Mouse (Mus musculus): Measurements from ENCODE around the gene Tmem256. TPM values are rescaled to one million over a fixed set of nuclear protein-coding genes. Genes with fewer than 3 reads are reported as not detected.

Tmem256 gene
- polyA plus RNA-seq, 1 experiment: 72.1 TPM

- no peaks in the 10 kb centered on the region; the same call in 1 of the 2 replicates for H3K4me1 ChIP-seq (ENCODE audit: control insufficient read depth, insufficient read depth, low read length)
Observed at GRCm38 (mm10) chr11:69879711-69880110, 41.4 kb downstream of the Tmem256 start.

GRCm38 (mm10) chr11:69880506-69880852, 42.2 kb downstream of the Tmem256 start:
- Histone ChIP-seq H3K4me1 (ENCODE audit: control insufficient read depth, insufficient read depth, low read length) (no peaks in the 10 kb centered on the region; the same call in 1 of the 2 replicates), H3K4me3 (ENCODE audit: insufficient read depth, low read length) (peak overlapping the region; percentile 80), H3K27ac (ENCODE audit: insufficient read depth, low read length) (peak overlapping the region; percentile 96)
- TF ChIP-seq POLR2A (IDR thresholded peaks at IDR 0.05; ENCODE audit: low read depth, low read length) (no peak), CTCF (IDR thresholded peaks at IDR 0.05; ENCODE audit: borderline replicate concordance, insufficient read depth, low read length) (peak; percentile 63; the same call in 1 of the 2 replicates)

More at GRCm38 (mm10) chr11:69879711-69880110, 41.4 kb downstream of the Tmem256 start:
- peak overlapping the region; percentile 96 for H3K27ac ChIP-seq (ENCODE audit: insufficient read depth, low read length)
- TF ChIP-seq POLR2A (IDR thresholded peaks at IDR 0.05; ENCODE audit: low read depth, low read length): 0 out of 2 replicates have a peak, but pooled peaks have one; percentile 4
- no peak for TF ChIP-seq CTCF (IDR thresholded peaks at IDR 0.05; ENCODE audit: borderline replicate concordance, insufficient read depth, low read length)
- H3K4me3 ChIP-seq (ENCODE audit: insufficient read depth, low read length): peak overlapping the region; percentile 80

- TF ChIP-seq CTCF (IDR thresholded peaks at IDR 0.05; ENCODE audit: borderline replicate concordance, insufficient read depth, low read length) (no peak), POLR2A (IDR thresholded peaks at IDR 0.05; ENCODE audit: low read depth, low read length) (peak; percentile 88)
- peak within 1 kb of the TSS; percentile 96 for H3K27ac ChIP-seq (ENCODE audit: insufficient read depth, low read length)
- H3K4me3 ChIP-seq (ENCODE audit: insufficient read depth, low read length): peak within 1 kb of the TSS; percentile 80
- no peaks in the 10 kb centered on the region; the same call in 1 of the 2 replicates for H3K4me1 ChIP-seq (ENCODE audit: control insufficient read depth, insufficient read depth, low read length)
Observed at GRCm38 (mm10) chr11:69880853-69881603, 42.7 kb downstream of the Tmem256 start, which contains the start of gene Kctd11. Kctd11 (minus strand) TSS chr11:69881406.

DNA sequence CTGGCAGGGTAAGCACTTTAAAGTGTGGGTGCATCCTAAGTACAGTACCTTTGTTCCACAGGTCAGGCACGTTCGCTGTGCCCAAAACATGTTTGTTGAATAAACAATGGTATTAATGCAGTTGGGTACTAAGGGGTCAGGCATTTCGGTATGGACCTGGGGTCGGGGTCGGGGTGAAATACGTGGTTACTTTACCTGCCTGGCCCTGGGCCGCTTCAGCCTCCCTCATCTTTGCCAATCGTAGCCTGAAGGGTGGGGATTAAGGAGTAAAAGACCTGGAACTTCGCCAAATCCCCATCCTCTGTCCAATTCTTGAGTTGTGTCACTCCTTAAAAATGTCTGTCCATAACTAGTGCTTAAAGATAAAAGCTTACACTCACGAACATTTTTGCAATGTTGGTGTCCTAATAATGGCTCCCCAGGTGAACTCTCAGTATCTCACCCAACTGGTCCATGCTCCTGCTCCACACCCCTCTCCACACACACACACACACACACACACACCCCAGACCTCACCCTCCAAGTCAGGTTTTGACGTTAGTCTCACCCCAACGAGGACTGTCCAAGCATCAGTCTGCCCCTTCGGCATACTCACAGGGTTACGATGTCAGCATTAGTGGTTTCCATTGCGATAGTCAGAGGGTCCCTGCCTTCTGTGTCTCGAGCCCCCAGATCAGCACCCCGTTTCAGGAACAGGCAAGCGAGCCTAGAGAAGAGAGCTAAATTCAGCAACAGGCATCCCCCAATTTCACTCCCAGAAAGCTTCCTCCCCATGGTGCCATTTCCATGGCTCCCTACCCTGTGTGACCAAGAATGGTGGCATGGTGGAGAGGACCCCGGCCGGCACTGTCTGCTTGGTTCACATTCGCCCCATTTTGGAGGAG, 43.7 kb downstream of the Tmem256 start:
- H3K27ac ChIP-seq (ENCODE audit: insufficient read depth, low read length): peak overlapping the region; percentile 96

GRCm38 (mm10) chr11:69883066-69883465, 44.8 kb downstream of the Tmem256 start:
- H3K4me3 ChIP-seq (ENCODE audit: insufficient read depth, low read length): no peak overlapping the region
- H3K4me1 ChIP-seq (ENCODE audit: control insufficient read depth, insufficient read depth, low read length): no peaks in the 10 kb centered on the region
- TF ChIP-seq POLR2A (IDR thresholded peaks at IDR 0.05; ENCODE audit: low read depth, low read length) (no peak), CTCF (IDR thresholded peaks at IDR 0.05; ENCODE audit: borderline replicate concordance, insufficient read depth, low read length) (no peak)
- H3K27ac ChIP-seq (ENCODE audit: insufficient read depth, low read length): no peak overlapping the region

More for the DNA sequence above, 43.7 kb downstream of the Tmem256 start:
- no peak for TF ChIP-seq POLR2A (IDR thresholded peaks at IDR 0.05; ENCODE audit: low read depth, low read length)
- no peak for TF ChIP-seq CTCF (IDR thresholded peaks at IDR 0.05; ENCODE audit: borderline replicate concordance, insufficient read depth, low read length)
- peak overlapping the region; percentile 80 for H3K4me3 ChIP-seq (ENCODE audit: insufficient read depth, low read length)
- H3K4me1 ChIP-seq (ENCODE audit: control insufficient read depth, insufficient read depth, low read length): no peaks in the 10 kb centered on the region; the same call in 1 of the 2 replicates

DNA sequence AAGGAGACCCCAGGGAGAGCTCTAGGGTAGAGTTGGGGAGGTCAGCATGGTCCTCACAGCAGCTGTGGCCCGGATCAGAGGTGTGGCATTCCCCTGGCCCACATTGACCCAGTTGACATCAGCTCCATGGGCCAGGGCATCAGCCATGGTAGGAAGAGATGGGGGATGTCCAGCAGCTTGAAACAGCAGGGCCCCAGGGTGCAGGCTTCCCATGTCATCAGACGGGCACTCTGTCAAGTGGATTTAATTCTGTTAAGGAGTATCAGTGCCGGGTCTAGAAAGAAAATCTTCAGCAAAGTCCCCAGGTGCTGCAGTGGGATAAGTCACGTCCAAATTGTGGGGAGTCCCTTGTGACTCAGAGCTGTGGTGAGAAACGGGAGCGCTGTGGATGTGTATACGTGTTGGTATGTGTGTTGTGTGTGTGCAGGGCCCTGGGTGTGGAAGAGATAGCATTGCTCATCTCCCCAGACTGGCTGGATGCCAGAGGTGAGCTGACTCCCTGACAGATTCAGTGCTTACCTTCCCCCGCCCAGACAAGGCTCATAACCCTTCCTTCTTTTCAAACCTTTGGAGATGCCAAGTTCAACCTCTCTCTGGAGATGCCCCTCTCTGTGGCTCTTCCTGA, 45.3 kb downstream of the Tmem256 start:
- TF ChIP-seq CTCF (IDR thresholded peaks at IDR 0.05; ENCODE audit: borderline replicate concordance, insufficient read depth, low read length) (no peak), POLR2A (IDR thresholded peaks at IDR 0.05; ENCODE audit: low read depth, low read length) (no peak)
- no peaks in the 10 kb centered on the region for H3K4me1 ChIP-seq (ENCODE audit: control insufficient read depth, insufficient read depth, low read length)
- no peak overlapping the region for H3K4me3 ChIP-seq (ENCODE audit: insufficient read depth, low read length)
- H3K27ac ChIP-seq (ENCODE audit: insufficient read depth, low read length): no peak overlapping the region

DNA sequence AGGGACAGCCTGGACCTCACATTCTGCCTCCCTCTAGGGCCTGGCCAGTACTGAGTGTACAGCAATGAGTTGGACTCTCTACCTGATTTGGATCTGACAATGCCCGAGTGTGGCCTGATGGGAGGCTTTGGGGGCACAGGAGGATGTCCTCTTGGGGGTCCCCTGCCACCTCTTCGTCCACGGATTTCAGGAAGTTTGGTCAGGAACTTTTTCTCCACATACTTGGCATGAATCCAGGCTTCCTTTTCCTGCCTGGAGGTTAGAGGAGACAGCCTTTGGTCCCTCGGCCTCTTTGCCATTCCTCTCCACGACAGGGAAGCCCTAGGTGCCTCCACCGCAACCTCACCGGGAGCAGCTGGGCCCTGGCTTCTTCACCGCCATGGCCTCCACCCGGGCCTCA, 45.9 kb downstream of the Tmem256 start:
- H3K4me1 ChIP-seq (ENCODE audit: control insufficient read depth, insufficient read depth, low read length): no peaks in the 10 kb centered on the region
- no peak overlapping the region for H3K4me3 ChIP-seq (ENCODE audit: insufficient read depth, low read length)
- H3K27ac ChIP-seq (ENCODE audit: insufficient read depth, low read length): no peak overlapping the region
- TF ChIP-seq POLR2A (IDR thresholded peaks at IDR 0.05; ENCODE audit: low read depth, low read length): no peak

- H3K27ac ChIP-seq (ENCODE audit: insufficient read depth, low read length): no peak overlapping the region
- H3K4me1 ChIP-seq (ENCODE audit: control insufficient read depth, insufficient read depth, low read length): no peaks in the 10 kb centered on the region
- TF ChIP-seq CTCF (IDR thresholded peaks at IDR 0.05; ENCODE audit: borderline replicate concordance, insufficient read depth, low read length) (no peak), POLR2A (IDR thresholded peaks at IDR 0.05; ENCODE audit: low read depth, low read length) (no peak)
Observed at GRCm38 (mm10) chr11:69884663-69885062, 46.3 kb downstream of the Tmem256 start.

DNA sequence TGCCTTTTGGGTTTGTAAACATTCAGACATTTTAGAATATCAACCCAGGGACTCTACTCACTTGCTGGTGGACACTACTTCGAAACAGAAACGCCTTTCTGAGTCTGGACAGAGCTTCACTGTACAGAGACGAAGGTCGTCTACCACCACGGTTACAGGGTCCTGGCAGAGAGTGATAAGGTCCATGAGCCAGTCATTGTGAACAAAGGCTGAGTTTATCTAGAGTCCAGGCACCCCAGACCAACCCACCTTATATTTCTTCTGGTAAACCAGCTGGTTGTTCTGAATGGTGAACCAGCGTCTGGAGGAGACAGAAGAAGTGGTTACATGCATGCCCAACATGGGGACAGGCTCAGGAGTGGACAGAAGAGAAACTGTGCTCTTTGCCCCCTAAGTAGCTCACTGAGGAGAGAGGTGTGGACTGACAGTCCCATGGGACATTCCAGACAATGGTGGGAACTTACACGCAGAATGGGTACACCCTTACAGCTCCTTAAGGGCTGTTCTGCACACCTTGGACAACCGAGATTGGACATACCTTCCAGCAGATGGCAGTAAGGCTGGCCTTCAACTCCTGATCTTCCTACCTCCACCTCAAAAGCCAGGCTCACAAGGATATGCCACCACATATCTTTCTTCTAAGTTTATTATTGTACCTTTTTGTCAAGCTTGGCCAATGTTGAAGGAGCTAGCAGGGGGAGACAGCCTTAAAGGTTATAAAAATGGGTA, 48.8 kb downstream of the Tmem256 start:
- no peak for TF ChIP-seq CTCF (IDR thresholded peaks at IDR 0.05; ENCODE audit: borderline replicate concordance, insufficient read depth, low read length)
- TF ChIP-seq POLR2A (IDR thresholded peaks at IDR 0.05; ENCODE audit: low read depth, low read length): no peak
- Histone ChIP-seq H3K27ac (ENCODE audit: insufficient read depth, low read length) (no peak overlapping the region), H3K4me3 (ENCODE audit: insufficient read depth, low read length) (no peak overlapping the region), H3K4me1 (ENCODE audit: control insufficient read depth, insufficient read depth, low read length) (no peaks in the 10 kb centered on the region)

More at GRCm38 (mm10) chr11:69884663-69885062, 46.3 kb downstream of the Tmem256 start:
- H3K4me3 ChIP-seq (ENCODE audit: insufficient read depth, low read length): no peak overlapping the region

Other genes starting within 250 kb of the Tmem256 start
- 0.58 and 2.7 TPM in 2 replicates for gene Atp1b2, start 232.6 kb upstream of the Tmem256 start, polyA plus RNA-seq (2011; ENCODE audit: insufficient read length, low read depth, missing spikeins)
- not detected in 2 replicates for gene Shbg, start 220.6 kb upstream of the Tmem256 start, polyA plus RNA-seq (2011; ENCODE audit: insufficient read length, low read depth, missing spikeins)
- gene Sat2, start 216.5 kb upstream of the Tmem256 start, polyA plus RNA-seq (2011; ENCODE audit: insufficient read length, low read depth, missing spikeins): 11.7 and 13.6 TPM in 2 replicates
- 63.5 and 71.7 TPM in 2 replicates for gene Fxr2, start 205.5 kb upstream of the Tmem256 start, polyA plus RNA-seq (2011; ENCODE audit: insufficient read length, low read depth, missing spikeins)
- not detected in 2 replicates for gene Sox15, start 183.2 kb upstream of the Tmem256 start, polyA plus RNA-seq (2011; ENCODE audit: insufficient read length, low read depth, missing spikeins)
- gene Mpdu1, start 175.9 kb upstream of the Tmem256 start, polyA plus RNA-seq (2011; ENCODE audit: insufficient read length, low read depth, missing spikeins): 45.2 and 47.8 TPM in 2 replicates
- gene Cd68, start 172.4 kb upstream of the Tmem256 start, polyA plus RNA-seq (2011; ENCODE audit: insufficient read length, low read depth, missing spikeins): 4.9 and 8.6 TPM in 2 replicates
- gene Eif4a1, start 166.1 kb upstream of the Tmem256 start, polyA plus RNA-seq (2011; ENCODE audit: insufficient read length, low read depth, missing spikeins): 717 and 781 TPM in 2 replicates
- gene Senp3, start 156.4 kb upstream of the Tmem256 start, polyA plus RNA-seq (2011; ENCODE audit: insufficient read length, low read depth, missing spikeins): 117 and 187 TPM in 2 replicates
- gene Tnfsf13, start 152.7 kb upstream of the Tmem256 start, polyA plus RNA-seq (2011; ENCODE audit: insufficient read length, low read depth, missing spikeins): 0.85 and 1.5 TPM in 2 replicates
- 20.0 and 25.5 TPM in 2 replicates for gene Tnfsf12, start 142.7 kb upstream of the Tmem256 start, polyA plus RNA-seq (2011; ENCODE audit: insufficient read length, low read depth, missing spikeins)
- gene Tnfsfm13, start 142.4 kb upstream of the Tmem256 start, polyA plus RNA-seq (2011; ENCODE audit: insufficient read length, low read depth, missing spikeins): 3.0 and 4.4 TPM in 2 replicates
- 82.6 and 90.9 TPM in 2 replicates for gene Polr2a, start 79.9 kb upstream of the Tmem256 start, polyA plus RNA-seq (2011; ENCODE audit: insufficient read length, low read depth, missing spikeins)
- gene Slc35g3, start 76.5 kb upstream of the Tmem256 start, polyA plus RNA-seq (2011; ENCODE audit: insufficient read length, low read depth, missing spikeins): not detected in 2 replicates
- gene Zbtb4, start 72.6 kb upstream of the Tmem256 start, polyA plus RNA-seq (2011; ENCODE audit: insufficient read length, low read depth, missing spikeins): 22.6 and 28.5 TPM in 2 replicates
- gene Chrnb1, start 42.6 kb upstream of the Tmem256 start, polyA plus RNA-seq (2011; ENCODE audit: insufficient read length, low read depth, missing spikeins): 4.6 and 7.2 TPM in 2 replicates
- 1.1 and 2.5 TPM in 2 replicates for gene Fgf11, start 36.7 kb upstream of the Tmem256 start, polyA plus RNA-seq (2011; ENCODE audit: insufficient read length, low read depth, missing spikeins)
- gene Tmem102, start 32.9 kb upstream of the Tmem256 start, polyA plus RNA-seq (2011; ENCODE audit: insufficient read length, low read depth, missing spikeins): not detected in 2 replicates
- gene Gm39566, start 23.2 kb upstream of the Tmem256 start, polyA plus RNA-seq (2011; ENCODE audit: insufficient read length, low read depth, missing spikeins): not detected in 2 replicates
- gene Spem2, start 20.0 kb upstream of the Tmem256 start, polyA plus RNA-seq (2011; ENCODE audit: insufficient read length, low read depth, missing spikeins): not detected in 2 replicates
- not detected in 2 replicates for gene Spem1, start 16.3 kb upstream of the Tmem256 start, polyA plus RNA-seq (2011; ENCODE audit: insufficient read length, low read depth, missing spikeins)
- 33.8 and 42.0 TPM in 2 replicates for gene Nlgn2, start 730 bp upstream of the Tmem256 start, polyA plus RNA-seq (2011; ENCODE audit: insufficient read length, low read depth, missing spikeins)
- 120 and 128 TPM in 2 replicates for gene Plscr3, start 7.9 kb downstream of the Tmem256 start, polyA plus RNA-seq (2011; ENCODE audit: insufficient read length, low read depth, missing spikeins)
- not detected in 2 replicates for gene Tnk1, start 20.2 kb downstream of the Tmem256 start, polyA plus RNA-seq (2011; ENCODE audit: insufficient read length, low read depth, missing spikeins)
- gene Tmem95, start 39.5 kb downstream of the Tmem256 start, polyA plus RNA-seq (2011; ENCODE audit: insufficient read length, low read depth, missing spikeins): not detected in 2 replicates
- 20.7 and 26.0 TPM in 2 replicates for gene Kctd11, start 42.9 kb downstream of the Tmem256 start, polyA plus RNA-seq (2011; ENCODE audit: insufficient read length, low read depth, missing spikeins)
- not detected in 2 replicates for gene Acap1, start 57.0 kb downstream of the Tmem256 start, polyA plus RNA-seq (2011; ENCODE audit: insufficient read length, low read depth, missing spikeins)
- 3.5 and 4.9 TPM in 2 replicates for gene 2810408A11Rik, start 62.5 kb downstream of the Tmem256 start, polyA plus RNA-seq (2011; ENCODE audit: insufficient read length, low read depth, missing spikeins)
- gene Neurl4, start 62.6 kb downstream of the Tmem256 start, polyA plus RNA-seq (2011; ENCODE audit: insufficient read length, low read depth, missing spikeins): 30.8 and 31.8 TPM in 2 replicates
- gene Gps2, start 75.4 kb downstream of the Tmem256 start, polyA plus RNA-seq (2011; ENCODE audit: insufficient read length, low read depth, missing spikeins): 24.1 and 27.8 TPM in 2 replicates
- gene Eif5a, start 83.4 kb downstream of the Tmem256 start, polyA plus RNA-seq (2011; ENCODE audit: insufficient read length, low read depth, missing spikeins): 725 and 764 TPM in 2 replicates
- not detected in 2 replicates for gene Ybx2, start 97.3 kb downstream of the Tmem256 start, polyA plus RNA-seq (2011; ENCODE audit: insufficient read length, low read depth, missing spikeins)
- gene Slc2a4, start 109.7 kb downstream of the Tmem256 start, polyA plus RNA-seq (2011; ENCODE audit: insufficient read length, low read depth, missing spikeins): 2.3 and 2.7 TPM in 2 replicates
- gene Cldn7, start 126.3 kb downstream of the Tmem256 start, polyA plus RNA-seq (2011; ENCODE audit: insufficient read length, low read depth, missing spikeins): not detected in 2 replicates
- gene Ctdnep1, start 142.6 kb downstream of the Tmem256 start, polyA plus RNA-seq (2011; ENCODE audit: insufficient read length, low read depth, missing spikeins): 140 and 171 TPM in 2 replicates
- 68.8 and 86.1 TPM in 2 replicates for gene Elp5, start 144.0 kb downstream of the Tmem256 start, polyA plus RNA-seq (2011; ENCODE audit: insufficient read length, low read depth, missing spikeins)
- 639 and 646 TPM in 2 replicates for gene Gabarap, start 152.6 kb downstream of the Tmem256 start, polyA plus RNA-seq (2011; ENCODE audit: insufficient read length, low read depth, missing spikeins)
- gene Phf23, start 157.3 kb downstream of the Tmem256 start, polyA plus RNA-seq (2011; ENCODE audit: insufficient read length, low read depth, missing spikeins): 78.6 and 89.1 TPM in 2 replicates
- gene Dvl2, start 162.1 kb downstream of the Tmem256 start, polyA plus RNA-seq (2011; ENCODE audit: insufficient read length, low read depth, missing spikeins): 27.7 and 32.1 TPM in 2 replicates
- gene Acadvl, start 176.9 kb downstream of the Tmem256 start, polyA plus RNA-seq (2011; ENCODE audit: insufficient read length, low read depth, missing spikeins): 47.4 and 57.9 TPM in 2 replicates
- gene Dlg4, start 178.4 kb downstream of the Tmem256 start, polyA plus RNA-seq (2011; ENCODE audit: insufficient read length, low read depth, missing spikeins): 69.8 and 77.7 TPM in 2 replicates
- gene Asgr1, start 215.6 kb downstream of the Tmem256 start, polyA plus RNA-seq (2011; ENCODE audit: insufficient read length, low read depth, missing spikeins): 0.52 and 0.60 TPM in 2 replicates

Data from embryonic fibroblast, embryonic 13.5 days (primary cell).